Mouse (Mus musculus): ENCODE measurements around the gene Cntrl. TPM values are rescaled to one million over a fixed set of nuclear protein-coding genes. Genes with fewer than 3 reads are reported as not detected.

Gene Cntrl
- polyA plus RNA-seq, 1 experiment from 2014 or later = 32.0 TPM

DNA sequence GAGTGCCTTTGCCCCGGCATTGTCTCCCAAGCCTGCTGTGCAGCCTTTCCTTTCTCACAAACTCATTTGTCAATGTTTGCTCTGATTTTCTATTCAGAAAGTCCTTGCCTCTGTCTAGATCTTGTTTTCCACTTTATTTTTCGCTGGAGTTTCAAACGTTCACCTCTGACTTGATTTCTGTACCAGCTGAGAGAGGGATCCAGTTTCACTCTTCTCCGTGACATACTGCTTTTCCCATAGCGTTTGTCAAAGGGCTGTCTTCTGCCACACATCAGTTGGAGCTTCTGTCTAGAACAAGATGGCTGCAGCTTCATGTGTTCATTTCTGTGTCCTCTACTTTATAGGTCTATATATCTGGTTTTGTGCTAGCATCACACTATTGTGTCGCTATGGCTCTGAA is 30.1 kb upstream of the Cntrl start:
- Histone ChIP-seq H3K27ac (no peak overlapping the region), H3K9ac (replicated peaks) (no peak overlapping the region), H3K4me1 (replicated peaks) (no peaks in the 10 kb centered on the region), H3K4me3 (replicated peaks) (no peak overlapping the region), H3K9me3 (no peaks in the 10 kb centered on the region), H3K36me3 (no peaks in the 10 kb centered on the region), H3K27me3 (no peaks in the 10 kb centered on the region; the same call in 1 of the 2 replicates), H3K4me2 (no peak overlapping the region)
- 63% methylated on average over 6 of the region's 6 CpGs for WGBS
- ATAC-seq (ENCODE audit: insufficient number of reproducible peaks, insufficient read depth, low FRiP score, low TSS enrichment, low read depth) = no peak

GRCm38 (mm10) chr2:35087418-35087817 is 21.9 kb upstream of the Cntrl start:
- no peak for ATAC-seq (ENCODE audit: insufficient number of reproducible peaks, insufficient read depth, low FRiP score, low TSS enrichment, low read depth)
- WGBS = 76% methylated on average over 4 of the region's 4 CpGs

GRCm38 (mm10) chr2:35100529-35100928 is 8.8 kb upstream of the Cntrl start:
- Histone ChIP-seq H3K27me3 (no peaks in the 10 kb centered on the region), H3K27ac (no peak overlapping the region), H3K4me2 (no peak overlapping the region), H3K4me1 (replicated peaks) (no peaks in the 10 kb centered on the region), H3K36me3 (no peaks in the 10 kb centered on the region), H3K9me3 (no peaks in the 10 kb centered on the region), H3K4me3 (replicated peaks) (no peak overlapping the region), H3K9ac (replicated peaks) (no peak overlapping the region)
- ATAC-seq (ENCODE audit: insufficient number of reproducible peaks, insufficient read depth, low FRiP score, low TSS enrichment, low read depth) = no peak
- WGBS = 87% methylated on average over 6 of the region's 6 CpGs

More at GRCm38 (mm10) chr2:35087418-35087817, 21.9 kb upstream of the Cntrl start:
- Histone ChIP-seq H3K27ac (no peak overlapping the region), H3K9me3 (no peaks in the 10 kb centered on the region), H3K4me1 (replicated peaks) (no peaks in the 10 kb centered on the region), H3K27me3 (no peaks in the 10 kb centered on the region), H3K9ac (replicated peaks) (no peak overlapping the region), H3K4me3 (replicated peaks) (no peak overlapping the region), H3K4me2 (no peak overlapping the region), H3K36me3 (no peaks in the 10 kb centered on the region)

- Histone ChIP-seq H3K9me3 (no peaks in the 10 kb centered on the region), H3K4me1 (replicated peaks) (no peaks in the 10 kb centered on the region), H3K36me3 (no peaks in the 10 kb centered on the region), H3K4me3 (replicated peaks) (no peak within 1 kb of the TSS), H3K4me2 (no peak within 1 kb of the TSS), H3K27ac (no peak within 1 kb of the TSS), H3K9ac (replicated peaks) (no peak within 1 kb of the TSS), H3K27me3 (no peaks in the 10 kb centered on the region)
- WGBS = 88% methylated on average over 3 of the region's 3 CpGs
- ATAC-seq (ENCODE audit: insufficient number of reproducible peaks, insufficient read depth, low FRiP score, low TSS enrichment, low read depth) = no peak
Observed at GRCm38 (mm10) chr2:35101443-35101842, 7.8 kb upstream of the Cntrl start, which contains the start of gene AI182371. AI182371 (minus strand) TSS chr2:35101543.

GRCm38 (mm10) chr2:35102777-35103176 is 6.5 kb upstream of the Cntrl start:
- Histone ChIP-seq H3K4me3 (replicated peaks) (no peak overlapping the region), H3K36me3 (no peaks in the 10 kb centered on the region), H3K4me2 (no peak overlapping the region), H3K9me3 (no peaks in the 10 kb centered on the region), H3K27me3 (no peaks in the 10 kb centered on the region), H3K4me1 (replicated peaks) (no peaks in the 10 kb centered on the region), H3K27ac (no peak overlapping the region), H3K9ac (replicated peaks) (no peak overlapping the region)
- no peak for ATAC-seq (ENCODE audit: insufficient number of reproducible peaks, insufficient read depth, low FRiP score, low TSS enrichment, low read depth)

DNA sequence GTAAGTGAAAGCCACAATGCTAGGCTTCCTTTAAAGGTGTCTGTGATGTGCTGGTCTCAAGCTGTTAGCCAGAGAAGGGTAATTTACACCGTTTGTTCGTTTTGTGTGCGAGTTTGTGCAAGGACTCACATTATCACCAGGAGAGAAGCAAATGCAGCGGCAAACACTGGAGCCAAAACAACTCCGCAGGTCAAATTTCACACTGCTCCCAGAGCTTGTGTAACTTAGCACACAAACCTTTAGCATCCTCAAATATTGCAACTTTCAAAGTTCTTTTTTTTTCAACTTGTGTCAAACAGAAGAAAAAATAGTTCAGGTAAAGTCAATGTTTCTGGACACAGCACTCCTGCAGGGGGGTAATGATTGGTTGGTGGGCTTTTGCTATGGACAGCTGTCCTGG is 5.7 kb upstream of the Cntrl start:
- ATAC-seq (ENCODE audit: insufficient number of reproducible peaks, insufficient read depth, low FRiP score, low TSS enrichment, low read depth) = no peak
- Histone ChIP-seq H3K36me3 (no peaks in the 10 kb centered on the region), H3K4me2 (no peak overlapping the region), H3K27me3 (no peaks in the 10 kb centered on the region), H3K4me3 (replicated peaks) (no peak overlapping the region), H3K9me3 (no peaks in the 10 kb centered on the region), H3K27ac (no peak overlapping the region), H3K9ac (replicated peaks) (no peak overlapping the region), H3K4me1 (replicated peaks) (no peaks in the 10 kb centered on the region)
- 53% methylated on average over 5 of the region's 5 CpGs for WGBS

- 64% methylated on average over 3 of the region's 3 CpGs for WGBS
Observed at GRCm38 (mm10) chr2:35104843-35105242, 4.4 kb upstream of the Cntrl start.

GRCm38 (mm10) chr2:35107984-35108635 is 1.2 kb upstream of the Cntrl start:
- Histone ChIP-seq H3K9ac (replicated peaks) (no peak overlapping the region), H3K36me3 (no peaks in the 10 kb centered on the region), H3K27ac (no peak overlapping the region), H3K4me2 (no peak overlapping the region), H3K4me1 (replicated peaks) (peaks cover 3% of the 10 kb centered on the region; the same call in 1 of the 2 replicates), H3K4me3 (replicated peaks) (no peak overlapping the region), H3K27me3 (no peaks in the 10 kb centered on the region), H3K9me3 (no peaks in the 10 kb centered on the region)
- no peak for ATAC-seq (ENCODE audit: insufficient number of reproducible peaks, insufficient read depth, low FRiP score, low TSS enrichment, low read depth)
- WGBS = 52% methylated on average over 5 of the region's 5 CpGs

More at GRCm38 (mm10) chr2:35104843-35105242, 4.4 kb upstream of the Cntrl start:
- no peak overlapping the region for H3K4me2 ChIP-seq
- H3K27ac ChIP-seq = no peak overlapping the region
- ATAC-seq (ENCODE audit: insufficient number of reproducible peaks, insufficient read depth, low FRiP score, low TSS enrichment, low read depth) = no peak
- no peaks in the 10 kb centered on the region for H3K4me1 ChIP-seq (replicated peaks)
- H3K27me3 ChIP-seq = no peaks in the 10 kb centered on the region
- no peak overlapping the region for H3K9ac ChIP-seq (replicated peaks)
- H3K9me3 ChIP-seq = no peaks in the 10 kb centered on the region
- H3K36me3 ChIP-seq = no peaks in the 10 kb centered on the region
- H3K4me3 ChIP-seq (replicated peaks) = no peak overlapping the region

DNA sequence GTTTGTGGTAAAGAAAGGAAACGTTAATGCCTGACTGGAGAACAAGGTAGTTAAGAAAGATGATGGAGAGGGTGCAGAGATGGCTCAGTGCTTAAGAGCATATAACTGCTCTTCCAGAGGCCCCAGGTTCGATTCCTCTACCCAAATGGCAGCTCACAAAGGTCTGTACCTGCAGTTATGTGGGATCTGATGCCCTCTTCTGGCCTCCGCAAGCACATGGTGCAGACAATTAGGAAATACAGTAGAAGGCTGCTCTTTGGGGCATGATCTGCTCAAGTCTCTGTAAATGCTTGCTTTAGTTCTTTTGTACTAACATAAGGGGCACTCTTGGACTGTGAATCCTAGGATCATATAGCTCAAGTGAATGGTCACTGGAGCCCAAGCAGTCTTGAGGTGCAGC is 580 bp upstream of the Cntrl start:
- Histone ChIP-seq H3K4me3 (replicated peaks) (peak overlapping the region; percentile 80), H3K4me1 (replicated peaks) (peaks cover 3% of the 10 kb centered on the region; the same call in 1 of the 2 replicates), H3K9me3 (no peaks in the 10 kb centered on the region), H3K36me3 (no peaks in the 10 kb centered on the region), H3K27ac (peak overlapping the region; percentile 84), H3K4me2 (peak overlapping the region; percentile 67), H3K9ac (replicated peaks) (peak overlapping the region; percentile 81; the same call in 1 of the 2 replicates), H3K27me3 (no peaks in the 10 kb centered on the region)
- WGBS = 24% methylated on average over 3 of the region's 3 CpGs
- ATAC-seq (ENCODE audit: insufficient number of reproducible peaks, insufficient read depth, low FRiP score, low TSS enrichment, low read depth) = peak; percentile 61; the same call in 1 of the 2 replicates

DNA sequence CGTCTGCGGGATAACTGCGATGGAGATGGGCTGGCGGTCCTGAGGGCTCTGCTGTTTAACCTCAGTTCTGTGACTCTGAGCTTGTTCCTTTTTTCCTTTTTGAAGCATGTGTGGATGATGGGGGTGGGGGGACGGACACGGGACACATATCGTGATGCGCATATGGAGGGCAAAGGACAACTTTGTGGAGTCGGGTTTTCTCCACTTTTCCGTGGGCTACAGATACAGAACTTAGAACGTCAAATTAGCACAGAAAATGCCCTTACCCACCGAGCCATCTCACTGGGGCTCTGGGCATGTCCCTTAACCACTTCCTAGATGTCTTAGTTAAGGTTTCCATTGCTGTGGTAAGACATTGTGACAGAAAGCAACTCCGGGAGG is 622 bp downstream of the Cntrl start:
- H3K9ac ChIP-seq (replicated peaks) = peak overlapping the region; percentile 81

DNA sequence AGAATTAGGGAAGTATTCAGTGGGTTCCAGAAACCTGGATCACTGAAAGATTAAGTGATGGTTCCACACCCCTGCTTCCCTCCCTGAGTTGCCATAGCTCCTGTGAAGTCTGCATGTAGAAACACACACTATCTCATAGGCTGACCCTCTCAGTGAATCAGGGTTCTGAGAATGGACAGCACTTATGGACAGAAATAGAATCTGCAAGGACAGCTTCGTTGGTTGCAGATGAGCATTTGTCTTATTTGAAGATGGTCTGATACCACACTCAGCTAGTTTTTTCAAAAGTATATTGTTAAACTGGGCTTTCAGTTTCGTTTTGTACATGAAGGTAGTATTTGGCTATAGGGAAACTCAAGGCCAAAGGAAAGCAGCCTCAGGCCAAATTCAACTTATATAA is 1.2 kb downstream of the Cntrl start:
- Histone ChIP-seq H3K27me3 (no peaks in the 10 kb centered on the region), H3K4me1 (replicated peaks) (peaks cover 3% of the 10 kb centered on the region; the same call in 1 of the 2 replicates), H3K27ac (no peak overlapping the region), H3K36me3 (peaks cover 5% of the 10 kb centered on the region; the same call in 1 of the 2 replicates), H3K4me3 (replicated peaks) (no peak overlapping the region), H3K9me3 (no peaks in the 10 kb centered on the region), H3K9ac (replicated peaks) (no peak overlapping the region), H3K4me2 (no peak overlapping the region)
- 83% methylated on average over 2 of the region's 2 CpGs for WGBS
- no peak for ATAC-seq (ENCODE audit: insufficient number of reproducible peaks, insufficient read depth, low FRiP score, low TSS enrichment, low read depth)

More for the DNA sequence above, 622 bp downstream of the Cntrl start:
- no peak for ATAC-seq (ENCODE audit: insufficient number of reproducible peaks, insufficient read depth, low FRiP score, low TSS enrichment, low read depth)
- Histone ChIP-seq H3K4me1 (replicated peaks) (peaks cover 3% of the 10 kb centered on the region; the same call in 1 of the 2 replicates), H3K9me3 (no peaks in the 10 kb centered on the region), H3K27me3 (no peaks in the 10 kb centered on the region), H3K36me3 (no peaks in the 10 kb centered on the region), H3K4me2 (peak overlapping the region; percentile 67), H3K27ac (peak overlapping the region; percentile 84), H3K4me3 (replicated peaks) (peak overlapping the region; percentile 80)
- WGBS = 2% methylated on average over 13 of the region's 13 CpGs

DNA sequence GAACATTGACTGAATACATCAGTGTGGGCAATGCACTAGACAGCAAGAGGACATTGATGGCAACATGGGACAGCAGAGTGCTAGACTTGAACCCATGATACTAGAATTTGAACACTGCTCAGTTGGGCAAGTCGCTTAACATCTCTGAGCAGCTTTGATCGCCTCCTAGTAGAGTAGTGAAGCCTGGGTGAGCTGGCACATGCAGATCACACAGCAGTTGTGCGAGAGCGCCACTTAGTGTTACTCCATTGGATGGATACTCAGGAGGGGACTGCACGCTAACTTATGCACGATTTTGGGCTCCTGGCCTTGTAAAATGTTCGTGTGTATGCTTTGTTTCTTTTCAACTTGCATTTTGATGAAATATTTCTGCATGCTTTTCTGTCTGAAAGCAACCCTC is 15.4 kb downstream of the Cntrl start:
- no peak for ATAC-seq (ENCODE audit: insufficient number of reproducible peaks, insufficient read depth, low FRiP score, low TSS enrichment, low read depth)
- no peaks in the 10 kb centered on the region for H3K9me3 ChIP-seq

More for the DNA sequence above, 15.4 kb downstream of the Cntrl start:
- Histone ChIP-seq H3K4me2 (no peak overlapping the region), H3K4me1 (replicated peaks) (no peaks in the 10 kb centered on the region), H3K9ac (replicated peaks) (no peak overlapping the region), H3K27ac (no peak overlapping the region), H3K4me3 (replicated peaks) (no peak overlapping the region), H3K36me3 (peaks cover 43% of the 10 kb centered on the region), H3K27me3 (no peaks in the 10 kb centered on the region)
- WGBS = 77% methylated on average over 7 of the region's 7 CpGs

Measured in limb, embryonic 12.5 days (tissue).